Mouse (Mus musculus): ENCODE results near the gene Sestd1.
A peak's percentile ranks its signal among the peaks of the same experiment; 100 is the strongest.

Sestd1 gene

GRCm38 (mm10) chr2:77270136-77270535, 10.3 kb downstream of the Sestd1 start:
- no peak for DNase-seq

- DNase-seq, result no peak
These were observed 11.7 kb downstream of the Sestd1 start for GRCm38 (mm10) chr2:77268612-77269239.

GRCm38 (mm10) chr2:77266931-77267330, 13.5 kb downstream of the Sestd1 start:
- no peak for DNase-seq

GRCm38 (mm10) chr2:77266011-77266410, 14.4 kb downstream of the Sestd1 start:
- DNase-seq, result no peak

- DNase-seq, result no peak
These were observed 15.1 kb downstream of the Sestd1 start for GRCm38 (mm10) chr2:77265301-77265700.

GRCm38 (mm10) chr2:77264550-77264949, 15.8 kb downstream of the Sestd1 start:
- no peak for DNase-seq

- no peak for DNase-seq
These were observed 16.6 kb downstream of the Sestd1 start for GRCm38 (mm10) chr2:77263477-77264435.

- DNase-seq, result no peak
These were observed 20.3 kb downstream of the Sestd1 start for GRCm38 (mm10) chr2:77260134-77260533.

GRCm38 (mm10) chr2:77253227-77253626, 27.2 kb downstream of the Sestd1 start:
- DNase-seq, result no peak

GRCm38 (mm10) chr2:77251736-77252135, 28.7 kb downstream of the Sestd1 start:
- DNase-seq, result no peak

GRCm38 (mm10) chr2:77249771-77250681, 30.4 kb downstream of the Sestd1 start:
- DNase-seq, result peak; percentile 26

- no peak for DNase-seq
These were observed 32.0 kb downstream of the Sestd1 start for GRCm38 (mm10) chr2:77248416-77248815.

GRCm38 (mm10) chr2:77247200-77247830, 33.1 kb downstream of the Sestd1 start:
- no peak for DNase-seq

GRCm38 (mm10) chr2:77245806-77246205, 34.6 kb downstream of the Sestd1 start:
- no peak for DNase-seq

GRCm38 (mm10) chr2:77242248-77242647, 38.1 kb downstream of the Sestd1 start:
- DNase-seq, result no peak

- no peak for DNase-seq
These were observed 41.8 kb downstream of the Sestd1 start for GRCm38 (mm10) chr2:77238607-77239006.

GRCm38 (mm10) chr2:77238046-77238445, 42.3 kb downstream of the Sestd1 start:
- no peak for DNase-seq

- no peak for DNase-seq
These were observed 43.5 kb downstream of the Sestd1 start for GRCm38 (mm10) chr2:77236860-77237259.

- no peak for DNase-seq
These were observed 44.5 kb downstream of the Sestd1 start for GRCm38 (mm10) chr2:77235896-77236295.

- DNase-seq, result no peak
These were observed 47.8 kb downstream of the Sestd1 start for GRCm38 (mm10) chr2:77232604-77233003.

GRCm38 (mm10) chr2:77220960-77221359, 59.4 kb downstream of the Sestd1 start:
- no peak for DNase-seq

GRCm38 (mm10) chr2:77212885-77213284, 67.5 kb downstream of the Sestd1 start:
- no peak for DNase-seq

GRCm38 (mm10) chr2:77206951-77207350, 73.4 kb downstream of the Sestd1 start:
- DNase-seq, result no peak

Data from right cerebral cortex, postnatal 4 days (tissue).